ENCODE assay signal across 12 mouse cellular contexts in the genomic region with DNA sequence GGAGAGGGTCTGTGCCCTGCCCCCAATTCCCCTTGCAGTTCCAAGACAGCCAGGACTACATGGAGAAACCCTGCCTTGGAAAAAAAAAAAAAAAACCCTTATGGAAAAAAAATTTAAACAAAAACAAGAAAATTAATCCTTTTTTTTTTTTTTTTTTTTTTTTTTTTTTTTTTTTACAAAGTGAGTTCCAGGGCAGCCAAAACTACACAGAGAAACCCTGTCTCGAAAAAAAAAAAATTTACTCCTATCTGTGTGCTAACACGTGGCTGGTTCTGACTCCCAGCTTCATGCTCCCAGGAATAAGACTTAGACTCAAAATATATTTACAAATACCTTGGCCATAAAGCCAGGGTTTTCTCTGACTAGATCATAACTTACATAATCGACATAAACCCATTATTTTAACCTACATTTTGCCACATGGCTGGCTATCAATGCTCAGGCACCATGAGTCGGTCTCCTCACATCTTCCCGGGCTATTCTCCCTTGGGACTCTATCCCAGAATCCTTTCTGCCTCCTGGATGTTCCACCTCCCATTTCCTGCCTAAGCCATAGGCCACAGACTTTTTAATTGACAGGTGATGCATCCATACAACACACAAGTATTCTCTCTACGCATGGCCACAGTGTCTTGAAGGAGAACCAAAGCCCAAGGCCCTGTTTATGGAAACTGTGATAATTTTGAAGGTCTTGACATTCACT. TPM values are rescaled to one million over a fixed set of nuclear protein-coding genes. Genes with fewer than 3 reads are reported as not detected.
DNase-seq lines count a peak whose midpoint lies in the region; ATAC-seq and TF ChIP-seq lines count a peak whose summit lies in the region.
"Had no signal": no experiment of that assay in that cellular context is flagged by ENCODE, and none has a peak within 500 bp of the region (broad histone marks: within the 10 kb centered on the region; RNA-seq: fewer than 3 reads in every experiment).

No protein-coding gene starts in this region.

- peak; percentile 84 for TF ChIP-seq POLR2A in ES-Bruce4 (IDR thresholded peaks at IDR 0.05; ENCODE audit: insufficient read depth, low read length)

- no peak for ATAC-seq in forebrain, postnatal 0 days
- ATAC-seq in forebrain, embryonic 16.5 days: no peak
- no peak for ATAC-seq in embryonic facial prominence, embryonic 14.5 days (ENCODE audit: low read depth)
- peak; percentile 42; the same call in 1 of the 2 replicates for ATAC-seq in midbrain, embryonic 11.5 days (ENCODE audit: low FRiP score)

- no peak overlapping the region for H3K4me2 ChIP-seq in forebrain, postnatal 0 days (ENCODE audit: low read depth)
- no peak overlapping the region for H3K4me2 ChIP-seq in forebrain, embryonic 16.5 days (ENCODE audit: low read length)
- no peak overlapping the region for H3K4me2 ChIP-seq in embryonic facial prominence, embryonic 14.5 days (ENCODE audit: low read depth, low read length)
- H3K4me2 ChIP-seq in midbrain, embryonic 11.5 days: no peak overlapping the region

- H3K27ac ChIP-seq in forebrain, postnatal 0 days (ENCODE audit: low read depth, low read length): peak overlapping the region; percentile 91
- no peak overlapping the region for H3K27ac ChIP-seq in forebrain, embryonic 16.5 days (ENCODE audit: low read length)
- H3K27ac ChIP-seq in ES-Bruce4 (ENCODE audit: insufficient read depth, low read length): no peak overlapping the region
- no peak overlapping the region for H3K27ac ChIP-seq in embryonic facial prominence, embryonic 14.5 days (replicated peaks; ENCODE audit: low read depth, low read length)
- H3K27ac ChIP-seq in midbrain, embryonic 11.5 days (ENCODE audit: low read depth, low read length): no peak overlapping the region; the same call in 1 of the 2 replicates
- H3K27ac ChIP-seq: liver, embryonic 15.5 days; stomach, embryonic 15.5 days had no signal

- TF ChIP-seq CTCF in forebrain, postnatal 0 days (IDR thresholded peaks at IDR 0.05; ENCODE audit: low read depth): no peak
- TF ChIP-seq CTCF in ES-Bruce4 (IDR thresholded peaks at IDR 0.05; ENCODE audit: low read depth, low read length): no peak

- H3K4me1 ChIP-seq in forebrain, postnatal 0 days (ENCODE audit: insufficient read depth): peaks cover 8% of the 10 kb centered on the region; the same call in 1 of the 2 replicates
- peaks cover 10% of the 10 kb centered on the region; the same call in 1 of the 2 replicates for H3K4me1 ChIP-seq in forebrain, embryonic 16.5 days (replicated peaks; ENCODE audit: control insufficient read depth, insufficient read depth, low read length)
- H3K4me1 ChIP-seq in ES-Bruce4 (ENCODE audit: control insufficient read depth, insufficient read depth, low read length): no peaks in the 10 kb centered on the region
- H3K4me1 ChIP-seq in embryonic facial prominence, embryonic 14.5 days (ENCODE audit: control insufficient read depth, insufficient read depth, low read length): peaks cover 12% of the 10 kb centered on the region; the same call in 1 of the 2 replicates
- H3K4me1 ChIP-seq in midbrain, embryonic 11.5 days (ENCODE audit: control insufficient read depth, insufficient read depth, low read length): peaks cover 6% of the 10 kb centered on the region; the same call in 1 of the 2 replicates

- H3K4me3 ChIP-seq in forebrain, postnatal 0 days (ENCODE audit: low read depth, low read length): no peak overlapping the region
- no peak overlapping the region for H3K4me3 ChIP-seq in forebrain, embryonic 16.5 days (replicated peaks; ENCODE audit: low read length)
- H3K4me3 ChIP-seq in ES-Bruce4 (ENCODE audit: low read depth, low read length): peak overlapping the region; percentile 72
- no peak overlapping the region for H3K4me3 ChIP-seq in embryonic facial prominence, embryonic 14.5 days (ENCODE audit: low read depth, low read length)
- no peak overlapping the region for H3K4me3 ChIP-seq in midbrain, embryonic 11.5 days (ENCODE audit: low read depth, low read length)

- no peak for DNase-seq in forebrain, postnatal 0 days
- peak; percentile 16 for DNase-seq in embryonic facial prominence, embryonic 14.5 days (ENCODE audit: low spot score)
- peak; percentile 83 for DNase-seq in midbrain, embryonic 11.5 days (ENCODE audit: low spot score, missing footprints)
- no peak for DNase-seq in yolk sac, embryonic 10.5 days (ENCODE audit: low spot score)
- no peak for DNase-seq in layer of hippocampus, postnatal 14 days (ENCODE audit: low spot score in 2 of 2)
- no peak for DNase-seq in lung, postnatal 4 days

- H3K9ac ChIP-seq in forebrain, postnatal 0 days: no peak overlapping the region
- no peak overlapping the region for H3K9ac ChIP-seq in forebrain, embryonic 16.5 days (replicated peaks; ENCODE audit: low read depth, low read length)
- peak overlapping the region; percentile 37 for H3K9ac ChIP-seq in ES-Bruce4 (ENCODE audit: low read depth, poor library complexity, severe bottlenecking)
- no peak overlapping the region for H3K9ac ChIP-seq in embryonic facial prominence, embryonic 14.5 days (ENCODE audit: low read depth, low read length)
- no peak overlapping the region for H3K9ac ChIP-seq in midbrain, embryonic 11.5 days (ENCODE audit: low read length)
- H3K9ac ChIP-seq: liver, embryonic 15.5 days; stomach, embryonic 15.5 days had no signal

- no peak for TF ChIP-seq EP300 in ES-Bruce4 (IDR thresholded peaks at IDR 0.05; ENCODE audit: insufficient read depth, low read depth, low read length)

- H3K9me3 ChIP-seq in forebrain, postnatal 0 days (ENCODE audit: low read length): no peaks in the 10 kb centered on the region
- H3K9me3 ChIP-seq in forebrain, embryonic 16.5 days (ENCODE audit: control insufficient read depth, low read length): no peaks in the 10 kb centered on the region
- H3K9me3 ChIP-seq in ES-Bruce4 (replicated peaks; ENCODE audit: control insufficient read depth, insufficient read depth, low read length, poor library complexity, severe bottlenecking): no peaks in the 10 kb centered on the region
- H3K9me3 ChIP-seq in embryonic facial prominence, embryonic 14.5 days (ENCODE audit: control insufficient read depth, low read length): no peaks in the 10 kb centered on the region
- H3K9me3 ChIP-seq in midbrain, embryonic 11.5 days (ENCODE audit: control insufficient read depth, low read length): no peaks in the 10 kb centered on the region
- H3K9me3 ChIP-seq: liver, embryonic 15.5 days; stomach, embryonic 15.5 days had no signal

- H3K27me3 ChIP-seq in forebrain, postnatal 0 days (ENCODE audit: insufficient read depth, low read length): no peaks in the 10 kb centered on the region
- no peaks in the 10 kb centered on the region for H3K27me3 ChIP-seq in forebrain, embryonic 16.5 days (replicated peaks; ENCODE audit: control insufficient read depth, insufficient read depth, low read length)
- no peaks in the 10 kb centered on the region for H3K27me3 ChIP-seq in ES-Bruce4 (ENCODE audit: control insufficient read depth, insufficient read depth, low read length, poor library complexity, severe bottlenecking)
- H3K27me3 ChIP-seq in embryonic facial prominence, embryonic 14.5 days (replicated peaks; ENCODE audit: control insufficient read depth, insufficient read depth, low read length): no peaks in the 10 kb centered on the region
- no peaks in the 10 kb centered on the region for H3K27me3 ChIP-seq in midbrain, embryonic 11.5 days (ENCODE audit: control insufficient read depth, insufficient read depth, low read length)
- H3K27me3 ChIP-seq: liver, embryonic 15.5 days; stomach, embryonic 15.5 days had no signal

- H3K36me3 ChIP-seq in forebrain, postnatal 0 days (ENCODE audit: insufficient read depth): no peaks in the 10 kb centered on the region
- no peaks in the 10 kb centered on the region for H3K36me3 ChIP-seq in forebrain, embryonic 16.5 days (ENCODE audit: control insufficient read depth, insufficient read depth)
- no peaks in the 10 kb centered on the region for H3K36me3 ChIP-seq in ES-Bruce4 (ENCODE audit: control insufficient read depth, insufficient read depth, low read length, poor library complexity, severe bottlenecking)
- no peaks in the 10 kb centered on the region for H3K36me3 ChIP-seq in embryonic facial prominence, embryonic 14.5 days (ENCODE audit: control insufficient read depth, insufficient read depth, low read length)
- H3K36me3 ChIP-seq in midbrain, embryonic 11.5 days (ENCODE audit: control insufficient read depth, insufficient read depth, low read length): no peaks in the 10 kb centered on the region
- H3K36me3 ChIP-seq: liver, embryonic 15.5 days; stomach, embryonic 15.5 days had no signal

- 87% methylated on average over 6 of the region's 6 CpGs for WGBS in forebrain, postnatal 0 days
- WGBS in forebrain, embryonic 16.5 days: 85% methylated on average over 6 of the region's 6 CpGs
- WGBS in embryonic facial prominence, embryonic 14.5 days: 87% methylated on average over 6 of the region's 6 CpGs
- WGBS in midbrain, embryonic 11.5 days: 79% methylated on average over 6 of the region's 6 CpGs

RNA-seq across cellular contexts. Expression of gene 4930550C14Rik, which starts 2.1 kb away (rescaled TPM):
- total RNA-seq in forebrain, postnatal 0 days (2014; rRNA removed): 0.38 and 0.62 TPM in 2 replicates
- polyA plus RNA-seq in forebrain, postnatal 0 days (2015; fragmentation: Nextera tagmentation; extraction: Ambion mirVana): 0.21 and 0.54 TPM in 2 replicates
- 0.22 and 0.30 TPM in 2 replicates for polyA plus RNA-seq in forebrain, embryonic 16.5 days (2015; fragmentation: Nextera tagmentation; extraction: Ambion mirVana)
- 3.5 and 5.1 TPM in 2 replicates for polyA plus RNA-seq in ES-Bruce4 (2011; ENCODE audit: insufficient read depth, insufficient read length, low read depth, missing spikeins)
- polyA plus RNA-seq in embryonic facial prominence, embryonic 14.5 days (2014; fragmentation: Nextera tagmentation; extraction: Ambion mirVana): 1.1 and 1.3 TPM in 2 replicates
- 0.30 and 0.34 TPM in 2 replicates for polyA plus RNA-seq in midbrain, embryonic 11.5 days (2014; fragmentation: Nextera tagmentation; extraction: Ambion mirVana)
- total RNA-seq in layer of hippocampus, postnatal 14 days (2021): under 1 TPM in 1 of 2 experiments, not detected in 1; 0.21 TPM
- total RNA-seq: common myeloid progenitor, adult 5-6 weeks; monocyte, adult 5-6 weeks had no signal

RNA-seq across cellular contexts. Expression of gene Kdelc2, which starts 20.4 kb away (rescaled TPM):
- 5.2 and 11.1 TPM in 2 replicates for total RNA-seq in forebrain, postnatal 0 days (2014; rRNA removed)
- polyA plus RNA-seq in forebrain, postnatal 0 days (2015; fragmentation: Nextera tagmentation; extraction: Ambion mirVana): 4.3 and 5.5 TPM in 2 replicates
- polyA plus RNA-seq in forebrain, embryonic 16.5 days (2015; fragmentation: Nextera tagmentation; extraction: Ambion mirVana): 4.7 and 7.1 TPM in 2 replicates
- polyA plus RNA-seq in ES-Bruce4 (2011; ENCODE audit: insufficient read depth, insufficient read length, low read depth, missing spikeins): 16.9 and 18.4 TPM in 2 replicates
- polyA plus RNA-seq in embryonic facial prominence, embryonic 14.5 days (2014; fragmentation: Nextera tagmentation; extraction: Ambion mirVana): 29.8 and 32.2 TPM in 2 replicates
- 11.0 and 12.9 TPM in 2 replicates for polyA plus RNA-seq in midbrain, embryonic 11.5 days (2014; fragmentation: Nextera tagmentation; extraction: Ambion mirVana)
- 1 to 10 TPM; 5.3 to 6.2 TPM for total RNA-seq in layer of hippocampus, postnatal 14 days (2021)

Comparison
In these comparisons a context has a peak if more than half of its experiments do, and no peak if none do; other contexts are left out.
1. DNase-seq: peak in embryonic facial prominence, embryonic 14.5 days (single experiment) and midbrain, embryonic 11.5 days (single experiment); none in forebrain, postnatal 0 days (single experiment), yolk sac, embryonic 10.5 days (single experiment), layer of hippocampus, postnatal 14 days (0 of 2) and lung, postnatal 4 days (0 of 2).